Mouse (Mus musculus) MEL (cell line): ENCODE data around the gene Ipo13. TPM values are rescaled to one million over a fixed set of nuclear protein-coding genes. Genes with fewer than 3 reads are reported as not detected.

Experiments
- DNase-seq: peaks from one replicate; pipeline ENCODE4 v3.0.0; 2011; ENCODE audit warnings: low read depth, low spot score
- H3K27ac ChIP-seq: 2 replicates; pipeline ENCODE4 v1.5.1; 2012; ENCODE audit warnings: low read depth, mild to moderate bottlenecking, control low read depth, low read length, moderate library complexity; ENCODE audit not compliant: control insufficient read depth
- H3K27me3 ChIP-seq, 2 experiments: fragments of 150-350 bp in 1 of 2; sonication (generic) in 1 of 2; 2 replicates each; pipeline ENCODE4 v1.6.1; 2012; ENCODE audit warnings: low read length in 2 of 2, mild to moderate bottlenecking in 2 of 2, improper control_type of control experiment in 1 of 2, moderate library complexity in 1 of 2; ENCODE audit not compliant: insufficient read depth in 2 of 2, control insufficient read depth in 1 of 2
- H3K36me3 ChIP-seq, 2 experiments: 2 replicates each; pipeline ENCODE4 v1.6.1; 2012 to 2014; ENCODE audit warnings: low read length in 2 of 2, improper control_type of control experiment in 1 of 2, inconsistent platforms in 1 of 2, mild to moderate bottlenecking in 1 of 2; ENCODE audit not compliant: insufficient read depth in 2 of 2, control insufficient read depth in 1 of 2
- H3K4me1 ChIP-seq, 2 experiments: fragments of 150-350 bp in 1 of 2; sonication (generic) in 1 of 2; 2 replicates each; pipeline ENCODE4 v1.6.1; 2012; ENCODE audit warnings: low read length in 2 of 2, improper control_type of control experiment in 1 of 2, mild to moderate bottlenecking in 1 of 2; ENCODE audit not compliant: insufficient read depth in 2 of 2, control insufficient read depth in 1 of 2
- H3K4me3 ChIP-seq, 2 experiments: fragments of 150-350 bp in 1 of 2; sonication (generic) in 1 of 2; 2 replicates each; pipeline ENCODE4 v1.5.1; 2012; ENCODE audit warnings: low read depth in 2 of 2, low read length in 2 of 2, mild to moderate bottlenecking in 2 of 2, moderate library complexity in 2 of 2, control low read depth in 1 of 2, improper control_type of control experiment in 1 of 2; ENCODE audit not compliant: control insufficient read depth in 1 of 2, insufficient read depth in 1 of 2
- H3K79me2 ChIP-seq: 2 replicates; pipeline ENCODE4 v1.6.1; 2012; ENCODE audit warnings: mild to moderate bottlenecking, low read length, moderate library complexity; ENCODE audit not compliant: control insufficient read depth, poor library complexity, insufficient read depth
- H3K9ac ChIP-seq: 2 replicates; pipeline ENCODE4 v1.6.1; 2012; ENCODE audit warnings: low read depth, mild to moderate bottlenecking, control low read depth, low read length, moderate library complexity; ENCODE audit not compliant: control insufficient read depth, poor library complexity, severe bottlenecking
- H3K9me3 ChIP-seq: fragments of 150-350 bp; sonication (generic); replicated peaks from 2 replicates; pipeline ENCODE4 v1.6.1; 2012; ENCODE audit warnings: mild to moderate bottlenecking, low read length, improper control_type of control experiment, moderate library complexity; ENCODE audit not compliant: insufficient read depth
- BHLHE40 ChIP-seq: IDR thresholded peaks from 2 replicates; pipeline ENCODE4 v1.6.1; 2012; ENCODE audit warnings: low read depth, mild to moderate bottlenecking, inconsistent platforms, low read length, improper control_type of control experiment, borderline replicate concordance
- CHD2 ChIP-seq: IDR thresholded peaks from 2 replicates; pipeline ENCODE4 v1.6.1; 2011; ENCODE audit warnings: low read length, improper control_type of control experiment
- E2F4 ChIP-seq: IDR thresholded peaks from 2 replicates; pipeline ENCODE4 v1.6.1; 2011; ENCODE audit warnings: low read depth, low read length, improper control_type of control experiment, borderline replicate concordance
- EP300 ChIP-seq, 2 experiments: IDR thresholded peaks; 2 replicates each; pipeline ENCODE4 v1.6.1; 2011; ENCODE audit warnings: improper control_type of control experiment in 2 of 2, low read length in 2 of 2, low read depth in 1 of 2, mild to moderate bottlenecking in 1 of 2
- GATA1 ChIP-seq: IDR thresholded peaks from 2 replicates; pipeline ENCODE4 v1.6.1; 2011; ENCODE audit warnings: low read depth, low read length, improper control_type of control experiment
- HCFC1 ChIP-seq: IDR thresholded peaks from 2 replicates; pipeline ENCODE4 v1.6.1; 2012; ENCODE audit warnings: low read depth, mild to moderate bottlenecking, inconsistent platforms, low read length, improper control_type of control experiment, moderate library complexity
- KAT2A ChIP-seq: conservative IDR thresholded peaks from 2 replicates; pipeline ENCODE4 v1.6.1; 2012; ENCODE audit warnings: low read depth, low read length, improper control_type of control experiment, inconsistent platforms
- MAFK ChIP-seq: IDR thresholded peaks from 2 replicates; pipeline ENCODE4 v1.6.1; 2011; ENCODE audit warnings: low read depth, mild to moderate bottlenecking, low read length, improper control_type of control experiment, borderline replicate concordance
- MAZ ChIP-seq: IDR thresholded peaks from 2 replicates; pipeline ENCODE4 v1.6.1; 2012; ENCODE audit warnings: low read depth, mild to moderate bottlenecking, inconsistent platforms, low read length, improper control_type of control experiment
- MXI1 ChIP-seq: IDR thresholded peaks from 2 replicates; pipeline ENCODE4 v1.6.1; 2011; ENCODE audit warnings: mild to moderate bottlenecking, low read depth, low read length, improper control_type of control experiment
- MYB ChIP-seq: IDR thresholded peaks from 2 replicates; pipeline ENCODE4 v1.6.1; 2011; ENCODE audit warnings: mild to moderate bottlenecking, low read depth, low read length, improper control_type of control experiment
- NELFE ChIP-seq: IDR thresholded peaks from 2 replicates; pipeline ENCODE4 v1.6.1; 2011; ENCODE audit warnings: low read depth, low read length, improper control_type of control experiment
- NRF1 ChIP-seq: IDR thresholded peaks from 2 replicates; pipeline ENCODE4 v1.6.1; 2014; ENCODE audit warnings: low read depth, mild to moderate bottlenecking, inconsistent platforms, low read length, improper control_type of control experiment, moderate library complexity; ENCODE audit not compliant: poor library complexity, insufficient read depth, severe bottlenecking
- POLR2A ChIP-seq, 2 experiments: IDR thresholded peaks; 2 replicates each; pipeline ENCODE4 v1.6.1; 2011 to 2012; ENCODE audit warnings: low read length in 2 of 2, mild to moderate bottlenecking in 2 of 2, control low read depth in 1 of 2, improper control_type of control experiment in 1 of 2, low read depth in 1 of 2, moderate library complexity in 1 of 2; ENCODE audit not compliant: control insufficient read depth in 1 of 2, insufficient read depth in 1 of 2, poor library complexity in 1 of 2
- POLR2AphosphoS5 ChIP-seq: IDR thresholded peaks from 2 replicates; pipeline ENCODE4 v1.6.1; 2012; ENCODE audit warnings: low read depth, borderline replicate concordance, mild to moderate bottlenecking, inconsistent platforms, low read length, moderate library complexity, mixed read lengths
- RCOR1 ChIP-seq: IDR thresholded peaks from 2 replicates; pipeline ENCODE4 v1.6.1; 2012; ENCODE audit warnings: low read depth, mild to moderate bottlenecking, inconsistent platforms, low read length, improper control_type of control experiment
- SIN3A ChIP-seq: IDR thresholded peaks from 2 replicates; pipeline ENCODE4 v1.6.1; 2012; ENCODE audit warnings: low read length, improper control_type of control experiment, inconsistent platforms
- SMC3 ChIP-seq: IDR thresholded peaks from 2 replicates; pipeline ENCODE4 v1.6.1; 2011; ENCODE audit warnings: low read depth, low read length, improper control_type of control experiment
- TAL1 ChIP-seq: IDR thresholded peaks from 2 replicates; pipeline ENCODE4 v1.6.1; 2012; ENCODE audit warnings: mild to moderate bottlenecking, inconsistent platforms, low read length, moderate library complexity, mixed read lengths
- TCF12 ChIP-seq: IDR thresholded peaks from 2 replicates; pipeline ENCODE4 v1.6.1; 2014; ENCODE audit warnings: low read depth, mild to moderate bottlenecking, inconsistent platforms, low read length, improper control_type of control experiment, moderate library complexity
- USF1 ChIP-seq: IDR thresholded peaks from 2 replicates; pipeline ENCODE4 v1.6.1; 2014; ENCODE audit warnings: low read depth, mild to moderate bottlenecking, inconsistent platforms, low read length, improper control_type of control experiment, moderate library complexity
- ZC3H11A ChIP-seq: IDR thresholded peaks from 2 replicates; pipeline ENCODE4 v1.6.1; 2012; ENCODE audit warnings: low read depth, mild to moderate bottlenecking, inconsistent platforms, low read length, improper control_type of control experiment
- ZKSCAN1 ChIP-seq: IDR thresholded peaks from 2 replicates; pipeline ENCODE4 v1.6.1; 2012; ENCODE audit warnings: low read depth, mild to moderate bottlenecking, inconsistent platforms, low read length, improper control_type of control experiment, moderate library complexity
- ZMIZ1 ChIP-seq: IDR thresholded peaks from 2 replicates; pipeline ENCODE4 v1.6.1; 2012; ENCODE audit warnings: low read depth, mild to moderate bottlenecking, inconsistent platforms, low read length, improper control_type of control experiment, moderate library complexity
- ZNF384 ChIP-seq: IDR thresholded peaks from 2 replicates; pipeline ENCODE4 v1.6.1; 2012; ENCODE audit warnings: low read depth, mild to moderate bottlenecking, inconsistent platforms, low read length, improper control_type of control experiment
- polyA plus RNA-seq, 2 experiments: library from polyadenylated mRNA; stranded (reverse) in 1 of 2; unstranded in 1 of 2; fragments of >175 nt in 1 of 2; fragments of >200 nt in 1 of 2; gene quantifications; 2 replicates each; pipeline versions ENCODE4 v1.2.1 to v1.2.4; 2012; ENCODE audit warnings: low replicate concordance in 2 of 2, low read depth in 1 of 2; ENCODE audit not compliant: insufficient read length in 2 of 2, insufficient read depth in 1 of 2, missing spikeins in 1 of 2
- total RNA-seq: library from RNA; depleted of rRNA; stranded (reverse); fragments of 300-350 nt; gene quantifications from 2 replicates; pipeline ENCODE4 v1.2.3, GENCODE M21; 2012

The Ipo13 gene
- total and polyA plus RNA-seq, 3 experiments, result 39.5 to 88.0 TPM; not detected in 1

GRCm38 (mm10) chr4:117885093-117885492 lies 29.7 kb downstream of the Ipo13 start:
- Histone ChIP-seq H3K27ac (no peak overlapping the region), H3K79me2 (peaks cover 15% of the 10 kb centered on the region), H3K9ac (no peak overlapping the region), H3K4me3 (no peak overlapping the region), H3K36me3 (peaks cover 0 to 3% of the 10 kb centered on the region in 2 experiments; a peak in 3 of 4 replicates), H3K4me1 (peaks cover 0 to 10% of the 10 kb centered on the region in 2 experiments; a peak in 2 of 4 replicates), H3K9me3 (no peaks in the 10 kb centered on the region), H3K27me3 (no peaks in the 10 kb centered on the region)
- no peak for DNase-seq
- no peak for TF ChIP-seq TCF12
- no peak for TF ChIP-seq NELFE
- TF ChIP-seq MAFK, result no peak
- no peak for TF ChIP-seq ZC3H11A
- TF ChIP-seq HCFC1, result no peak
- TF ChIP-seq ZNF384, result no peak
- TF ChIP-seq POLR2A (IDR thresholded peaks at IDR 0.05; ENCODE audit: control insufficient read depth in 1 of 2, insufficient read depth in 1 of 2, low read depth in 1 of 2, low read length in 2 of 2, poor library complexity in 1 of 2), result no peak
- TF ChIP-seq KAT2A, result no peak
- TF ChIP-seq USF1, result no peak
- no peak for TF ChIP-seq MYB
- TF ChIP-seq SMC3, result no peak

DNA sequence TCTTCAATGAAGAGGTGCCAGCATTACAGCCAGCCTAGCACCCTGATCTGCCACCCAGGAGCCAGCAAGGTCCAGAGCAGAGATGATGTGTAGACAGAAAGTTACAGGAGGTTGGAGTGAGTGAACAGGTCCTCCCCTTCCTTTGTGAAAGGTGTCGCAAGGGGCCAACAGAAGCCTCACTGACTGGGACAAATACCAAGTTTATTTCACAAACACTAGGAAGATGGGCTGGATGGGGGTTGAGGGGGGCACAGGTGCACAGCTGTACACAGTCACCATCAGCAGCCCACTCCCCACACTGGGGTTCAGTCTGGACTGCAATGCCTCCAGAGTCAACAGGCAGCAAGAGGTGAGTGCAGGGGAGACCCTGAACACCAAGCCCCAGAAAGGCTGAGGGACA lies 30.7 kb downstream of the Ipo13 start:
- H3K9me3 ChIP-seq, result no peaks in the 10 kb centered on the region
- H3K4me3 ChIP-seq, result no peak overlapping the region
- H3K27me3 ChIP-seq, result no peaks in the 10 kb centered on the region
- peaks cover 0 to 10% of the 10 kb centered on the region in 2 experiments; a peak in 2 of 4 replicates for H3K4me1 ChIP-seq
- peaks cover 15% of the 10 kb centered on the region for H3K79me2 ChIP-seq
- TF ChIP-seq CHD2 (no peak), POLR2AphosphoS5 (no peak), TAL1 (no peak), ZNF384 (no peak), E2F4 (no peak), BHLHE40 (no peak), NRF1 (no peak), GATA1 (no peak), MYB (no peak), MXI1 (no peak), EP300 (IDR thresholded peaks at IDR 0.05; ENCODE audit: low read depth in 1 of 2, low read length in 2 of 2) (no peak), ZKSCAN1 (no peak), HCFC1 (no peak), KAT2A (no peak), USF1 (no peak), SIN3A (no peak), RCOR1 (no peak), MAZ (no peak), ZMIZ1 (no peak)
- H3K27ac ChIP-seq, result no peak overlapping the region
- DNase-seq, result no peak
- H3K36me3 ChIP-seq, result peaks cover 0 to 3% of the 10 kb centered on the region in 2 experiments; a peak in 3 of 4 replicates
- H3K9ac ChIP-seq, result no peak overlapping the region
